Mouse (Mus musculus) lung, postnatal 0 days (tissue): ENCODE data around the gene Lyrm1.

Experiments
- CTCF ChIP-seq: IDR thresholded peaks from 2 replicates; pipeline ENCODE4 v1.5.1; 2016; ENCODE audit warnings: antibody characterized with exemption, mild to moderate bottlenecking
- EP300 ChIP-seq: IDR thresholded peaks from 2 replicates; pipeline ENCODE4 v1.6.1; 2016; ENCODE audit warnings: antibody characterized with exemption, mild to moderate bottlenecking, control low read depth

GRCm38 (mm10) chr7:119977574-119977973, 81.9 kb downstream of the Lyrm1 start:
- TF ChIP-seq CTCF, result no peak
- no peak for TF ChIP-seq EP300
